Mouse (Mus musculus) R1 (cell line): Measurements from ENCODE around the gene Psmg3.

Experiments used
- DNase-seq: peaks from one replicate; pipeline ENCODE4 v3.0.0-alpha.2; 2018; ENCODE audit warnings: low read depth, low spot score

The Psmg3 gene

DNA sequence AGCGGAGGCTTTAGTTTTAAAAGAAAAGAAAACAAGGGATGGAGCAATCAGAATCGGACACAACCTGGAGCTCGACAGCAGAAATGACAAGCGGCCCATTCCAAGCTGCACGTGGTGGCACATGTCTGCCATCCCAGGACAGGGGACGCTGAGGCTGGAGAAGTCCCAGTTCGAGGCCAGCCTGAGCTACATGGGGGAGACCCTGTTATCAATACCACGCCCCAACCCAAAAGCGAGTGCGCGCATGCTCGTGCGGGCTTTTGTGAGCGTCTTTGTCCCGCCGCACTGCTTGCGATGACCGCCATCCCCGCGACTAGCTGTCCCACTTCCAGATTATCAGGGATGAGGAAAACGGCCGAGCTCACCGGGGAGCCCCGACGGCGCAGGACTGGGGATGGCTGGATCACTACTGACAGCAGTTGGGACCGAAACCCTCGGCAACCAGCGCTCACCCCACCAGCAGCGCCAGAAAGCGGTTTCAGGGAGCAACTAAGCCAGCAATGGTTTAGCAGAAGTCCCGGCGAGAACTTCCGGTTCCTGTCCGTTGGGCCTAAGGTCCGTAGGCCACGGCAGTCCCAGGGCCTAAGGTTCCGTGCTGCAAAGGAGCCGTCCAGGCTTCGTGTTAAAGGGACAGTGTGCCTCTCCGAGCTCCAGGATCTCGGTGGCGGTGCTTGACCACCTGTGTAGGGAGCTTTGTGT is at the start of gene Psmg3, which contains the start of gene Gm26938:
TSS of gene Psmg3 (minus strand) at position 529 of the 699 bp plus-strand sequence.
TSS of gene Gm26938 (minus strand) at position 51 of the 699 bp plus-strand sequence.
- peak; percentile 91 for DNase-seq

DNA sequence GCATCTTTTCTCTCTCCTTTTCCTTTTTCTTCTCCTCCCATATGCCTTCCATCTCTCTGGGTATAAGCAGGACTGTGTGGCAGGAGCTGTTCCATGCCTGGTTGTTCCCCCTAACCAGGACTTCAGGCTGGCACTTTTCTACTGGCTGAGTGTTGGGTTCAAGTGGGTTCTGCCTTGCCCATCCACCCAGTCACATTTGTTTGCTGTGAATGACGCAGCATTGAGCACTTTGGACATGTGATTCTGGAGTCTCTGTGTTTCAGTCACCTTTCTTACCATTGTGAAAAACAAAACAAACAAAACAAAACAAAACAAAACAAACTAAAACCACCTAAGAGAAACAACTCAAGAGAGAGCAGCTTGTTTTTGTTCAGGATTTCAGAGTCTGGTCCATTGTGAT is 44.8 kb upstream of the Psmg3 start:
- DNase-seq = no peak

DNA sequence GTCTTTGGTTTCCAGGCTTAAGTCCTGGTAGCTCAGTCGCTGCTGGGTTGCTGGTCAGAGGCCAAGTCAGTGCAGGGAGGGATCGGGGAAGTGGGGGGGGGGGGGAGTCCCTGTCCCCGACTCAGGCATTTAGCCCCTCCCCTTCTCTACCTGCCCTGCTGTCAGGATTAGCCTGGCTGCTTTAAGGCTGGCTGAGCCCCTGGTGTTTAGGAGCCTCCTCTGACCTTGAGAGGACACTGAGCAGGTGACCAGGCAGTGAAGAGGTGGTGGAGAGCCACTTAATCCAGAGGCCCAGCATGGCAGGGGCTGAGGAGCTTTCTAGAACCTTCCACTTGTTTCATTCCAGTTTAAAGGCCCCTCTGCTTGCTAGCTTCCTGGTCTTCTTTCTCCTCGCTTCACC is 44.2 kb upstream of the Psmg3 start:
- DNase-seq = peak; percentile 31

- no peak for DNase-seq
Observed at GRCm38 (mm10) chr5:139862759-139863158, 36.1 kb upstream of the Psmg3 start.

GRCm38 (mm10) chr5:139860328-139861104 is 33.8 kb upstream of the Psmg3 start:
- DNase-seq = no peak

DNA sequence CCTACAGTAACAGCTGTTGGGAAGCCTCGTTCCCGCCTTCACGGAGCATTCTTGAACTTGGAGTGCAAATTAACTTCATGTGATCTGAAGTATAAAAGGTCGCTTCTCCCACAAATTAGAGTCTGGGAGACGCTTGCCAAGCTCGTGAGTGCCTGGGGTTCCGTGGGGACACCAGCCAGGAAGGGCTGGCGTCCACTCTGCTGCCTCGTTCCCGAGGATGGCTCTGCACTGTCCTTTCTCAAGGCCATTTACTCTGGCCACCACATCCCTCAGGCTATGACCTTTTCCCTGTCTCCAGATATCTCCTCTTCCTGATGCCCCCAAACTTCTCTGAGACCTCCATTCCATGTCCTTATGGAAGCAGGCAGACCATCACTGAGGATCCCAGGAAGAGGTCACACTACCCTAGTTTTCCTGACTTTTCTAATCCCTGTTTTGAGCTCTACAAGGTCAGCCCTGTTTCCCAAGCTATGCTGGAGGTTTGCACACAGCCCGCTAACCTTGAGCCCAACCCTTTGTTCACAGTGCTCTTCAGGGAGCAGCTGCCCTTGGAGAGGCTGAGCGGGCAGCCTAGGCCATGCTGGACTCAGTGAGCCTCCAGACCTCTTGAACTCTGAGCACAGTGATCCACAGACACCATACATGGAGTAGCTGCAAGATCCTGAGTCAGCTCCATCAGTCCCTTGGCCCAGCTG is 23.1 kb upstream of the Psmg3 start:
- DNase-seq = no peak

DNA sequence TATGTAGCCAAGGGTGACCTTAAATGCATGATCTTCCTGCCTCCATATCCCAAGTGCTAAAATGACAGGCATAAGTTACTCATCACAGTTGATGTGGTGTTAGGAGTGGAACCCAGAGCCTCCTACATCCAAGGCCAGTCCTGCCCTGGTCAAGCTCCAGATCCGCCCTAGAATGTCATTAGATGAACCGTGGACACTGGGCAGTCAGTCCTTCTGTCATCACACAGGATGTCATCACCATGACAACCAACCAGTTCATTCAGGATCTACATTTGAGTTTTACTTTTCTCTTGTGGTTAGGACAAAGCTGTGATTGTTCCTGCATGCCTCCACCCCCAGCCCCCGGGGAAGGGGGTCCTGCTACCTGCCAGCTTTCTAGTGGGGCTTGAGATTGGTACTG is 12.5 kb upstream of the Psmg3 start:
- DNase-seq = no peak

GRCm38 (mm10) chr5:139838476-139838892 is 11.8 kb upstream of the Psmg3 start:
- DNase-seq = peak; percentile 56

DNA sequence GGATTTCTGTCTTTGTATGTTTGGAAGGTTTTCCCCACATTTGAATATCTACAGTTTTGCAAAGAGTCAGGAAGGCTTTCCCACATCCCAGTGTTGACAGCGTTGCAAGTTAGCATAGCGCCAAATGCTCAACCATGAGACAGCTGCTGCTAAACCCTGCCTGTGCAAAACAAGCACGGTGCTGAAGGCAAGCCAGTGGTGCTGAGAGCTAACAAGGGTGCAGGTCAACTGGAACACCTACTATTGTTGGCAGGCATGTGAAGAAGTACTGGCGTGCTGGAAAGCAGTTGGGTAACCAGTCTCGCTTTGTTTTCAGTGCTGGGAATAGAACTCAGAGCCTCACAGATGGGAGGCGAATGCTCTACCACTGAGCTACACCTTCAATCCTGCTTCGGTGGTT is 9.0 kb upstream of the Psmg3 start:
- DNase-seq = no peak

DNA sequence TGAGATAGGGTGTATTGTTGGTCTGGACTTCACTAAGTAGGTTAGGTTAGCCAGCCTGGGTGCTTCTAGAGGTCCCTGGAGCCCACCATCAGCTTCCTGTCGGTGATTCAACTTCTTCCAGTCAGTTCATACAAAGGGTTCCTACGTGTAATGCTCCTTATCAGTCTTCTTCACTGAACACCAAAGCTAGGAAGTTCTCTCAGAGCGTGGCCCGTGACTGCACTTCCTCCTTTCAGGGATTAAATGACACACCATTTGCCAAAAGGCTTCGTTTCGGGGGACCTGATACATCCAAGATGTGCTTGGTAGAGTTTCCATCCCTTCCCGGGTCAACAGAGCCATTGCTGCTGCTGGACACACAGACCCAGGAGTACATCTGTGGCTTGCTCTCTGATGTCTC is 5.4 kb upstream of the Psmg3 start:
- no peak for DNase-seq

GRCm38 (mm10) chr5:139830734-139831133 is 4.0 kb upstream of the Psmg3 start:
- peak; percentile 64 for DNase-seq

GRCm38 (mm10) chr5:139829384-139829783 is 2.7 kb upstream of the Psmg3 start:
- no peak for DNase-seq

DNA sequence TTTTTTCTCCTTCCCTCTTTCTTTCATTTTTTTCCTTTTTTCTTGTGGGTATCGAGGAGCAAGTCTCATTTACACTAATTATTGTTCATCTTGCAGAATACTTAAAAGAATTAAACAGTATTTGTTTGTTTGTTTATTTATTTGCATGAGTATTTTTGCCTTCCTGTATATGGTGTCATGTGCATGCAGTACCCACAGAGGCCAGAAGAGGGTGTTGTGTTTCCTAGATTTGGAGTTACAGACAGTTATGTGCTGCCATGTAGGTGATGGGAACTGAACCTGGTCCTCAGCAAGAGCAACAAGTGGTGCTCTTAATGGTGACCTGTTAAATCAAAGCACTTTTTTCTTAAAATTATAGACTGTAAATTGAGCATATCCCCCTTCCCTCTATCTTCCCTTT is 908 bp upstream of the Psmg3 start:
- peak; percentile 74 for DNase-seq

DNA sequence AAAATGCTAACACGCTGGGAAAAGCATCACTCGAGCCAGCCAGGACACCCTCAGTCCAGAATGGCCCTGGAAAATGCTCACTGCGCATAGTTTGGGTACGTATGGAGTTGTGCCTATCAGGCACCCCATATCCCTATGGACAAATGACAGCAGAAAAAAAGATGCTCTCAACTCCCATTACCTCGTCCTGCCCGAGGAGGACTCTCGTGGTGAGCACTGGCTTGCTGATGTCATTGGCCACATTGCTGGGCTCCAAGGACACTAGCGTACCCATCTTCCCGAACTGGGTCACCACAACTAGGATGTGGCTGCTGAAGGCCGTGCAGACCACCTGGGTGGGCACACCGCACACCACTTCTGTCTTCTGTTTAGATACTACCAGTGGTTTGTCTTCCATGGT is 738 bp downstream of the Psmg3 start:
- DNase-seq = no peak

GRCm38 (mm10) chr5:139824531-139824930 is 2.2 kb downstream of the Psmg3 start:
- DNase-seq = peak; percentile 62

GRCm38 (mm10) chr5:139821466-139822459 is 4.9 kb downstream of the Psmg3 start:
- DNase-seq = no peak

GRCm38 (mm10) chr5:139819538-139820181 is 7.0 kb downstream of the Psmg3 start, which contains the start of gene Tmem184a:
Gene Tmem184a, minus strand, starts transcription at chr5:139819917.
- DNase-seq = no peak

GRCm38 (mm10) chr5:139818801-139819200 is 7.9 kb downstream of the Psmg3 start:
- DNase-seq = peak; percentile 67

- no peak for DNase-seq
Observed at GRCm38 (mm10) chr5:139818056-139818455, 8.6 kb downstream of the Psmg3 start.

- DNase-seq = peak; percentile 40
Observed at GRCm38 (mm10) chr5:139817292-139817691, 9.4 kb downstream of the Psmg3 start.
